Mouse (Mus musculus) ES-E14 (cell line): Measurements from ENCODE around the gene Dna2. TPM values are rescaled to one million over a fixed set of nuclear protein-coding genes. Genes with fewer than 3 reads are reported as not detected.

Experiments
- DNase-seq: peaks from one replicate; pipeline ENCODE4 v3.0.0-alpha.2; 2013; ENCODE audit warnings: low read depth, low spot score
- H3K27ac ChIP-seq: 2 replicates; pipeline ENCODE4 v1.5.1; 2012; ENCODE audit warnings: low read depth, mild to moderate bottlenecking, low read length, moderate library complexity, mixed read lengths; ENCODE audit not compliant: poor library complexity, insufficient read depth, severe bottlenecking
- H3K36me3 ChIP-seq: 2 replicates; pipeline ENCODE4 v1.6.1; 2012; ENCODE audit warnings: mild to moderate bottlenecking, low read length, moderate library complexity, mixed read lengths; ENCODE audit not compliant: control insufficient read depth, poor library complexity, insufficient read depth, severe bottlenecking
- H3K4me1 ChIP-seq, 2 experiments: fragments of 150-350 bp in 1 of 2; sonication (generic) in 1 of 2; 2 replicates each; pipeline ENCODE4 v1.6.1; 2012; ENCODE audit warnings: low read length in 2 of 2, mild to moderate bottlenecking in 1 of 2, mixed read lengths in 1 of 2; ENCODE audit not compliant: control insufficient read depth in 2 of 2, insufficient read depth in 2 of 2, poor library complexity in 1 of 2
- H3K4me3 ChIP-seq, 2 experiments: fragments of 150-350 bp in 1 of 2; sonication (generic) in 1 of 2; 2 replicates each; pipeline ENCODE4 v1.5.1; 2012; ENCODE audit warnings: low read length in 2 of 2, low read depth in 1 of 2, mild to moderate bottlenecking in 1 of 2, mixed read lengths in 1 of 2; ENCODE audit not compliant: insufficient read depth in 1 of 2, poor library complexity in 1 of 2, severe bottlenecking in 1 of 2
- H3K9ac ChIP-seq: 2 replicates; pipeline ENCODE4 v1.6.1; 2012; ENCODE audit warnings: low read depth, mild to moderate bottlenecking, low read length, mixed read lengths; ENCODE audit not compliant: poor library complexity, insufficient read depth, severe bottlenecking
- H3K9me3 ChIP-seq: fragments of 150-350 bp; sonication (generic); 2 replicates; pipeline ENCODE4 v1.6.1; 2012; ENCODE audit warnings: low read depth, mild to moderate bottlenecking, low read length; ENCODE audit not compliant: control insufficient read depth, insufficient read depth
- CHD2 ChIP-seq: IDR thresholded peaks from 2 replicates; pipeline ENCODE4 v1.6.1; 2014; ENCODE audit warnings: mild to moderate bottlenecking, low read depth, low read length, inconsistent platforms
- HCFC1 ChIP-seq: IDR thresholded peaks from 2 replicates; pipeline ENCODE4 v1.6.1; 2012; ENCODE audit warnings: low read length, inconsistent platforms, borderline replicate concordance; ENCODE audit not compliant: insufficient read depth
- MAFK ChIP-seq: IDR thresholded peaks from 2 replicates; pipeline ENCODE4 v1.6.1; 2014; ENCODE audit warnings: mild to moderate bottlenecking, low read depth, low read length, inconsistent platforms; ENCODE audit not compliant: insufficient read depth
- ZC3H11A ChIP-seq: IDR thresholded peaks from 2 replicates; pipeline ENCODE4 v1.6.1; 2012; ENCODE audit warnings: low read depth, mild to moderate bottlenecking, inconsistent platforms, low read length, borderline replicate concordance
- ZNF384 ChIP-seq: IDR thresholded peaks from 2 replicates; pipeline ENCODE4 v1.6.1; 2012; ENCODE audit warnings: low read depth, low read length, inconsistent platforms
- in situ Hi-C, 2 experiments: fragments of 600-800 bp; cut with MboI; formaldehyde crosslinking; loops; one replicate each; pipeline ENCODE4 v1.15.1; 2025; ENCODE audit warnings: low sequenced_read_pairs in 2 of 2, inconsistent platforms in 1 of 2; ENCODE audit not compliant: unreplicated experiment in 2 of 2
- total RNA-seq: library from RNA; depleted of rRNA; stranded (reverse); fragments of 300-350 nt; gene quantifications from 2 replicates; pipeline ENCODE4 v1.2.3, GENCODE M21; 2012

Dna2 gene
- total RNA-seq, 1 experiment: 26.4 TPM

- in situ Hi-C loops: no loop called here
- no peak for TF ChIP-seq MAFK
- no peak for TF ChIP-seq ZC3H11A
- H3K36me3 ChIP-seq: peaks cover 47% of the 10 kb centered on the region
Measured at GRCm38 (mm10) chr10:63000584-63000983, 53.8 kb downstream of the Dna2 start.

GRCm38 (mm10) chr10:63003252-63003651, 56.4 kb downstream of the Dna2 start:
- H3K4me3 ChIP-seq: no peak overlapping the region
- peaks cover 37% of the 10 kb centered on the region for H3K36me3 ChIP-seq
- in situ Hi-C loops: no loop called here
- no peaks in the 10 kb centered on the region for H3K9me3 ChIP-seq
- H3K27ac ChIP-seq: no peak overlapping the region
- H3K9ac ChIP-seq: no peak overlapping the region
- TF ChIP-seq ZNF384: no peak
- no peaks in the 10 kb centered on the region for H3K4me1 ChIP-seq
- DNase-seq: no peak

More at GRCm38 (mm10) chr10:63000584-63000983, 53.8 kb downstream of the Dna2 start:
- Histone ChIP-seq H3K9ac (no peak overlapping the region), H3K27ac (no peak overlapping the region), H3K4me3 (no peak overlapping the region), H3K9me3 (no peaks in the 10 kb centered on the region), H3K4me1 (no peaks in the 10 kb centered on the region)
- DNase-seq: no peak

- Histone ChIP-seq H3K4me1 (no peaks in the 10 kb centered on the region), H3K9ac (no peak overlapping the region), H3K4me3 (no peak overlapping the region), H3K9me3 (no peaks in the 10 kb centered on the region), H3K36me3 (peaks cover 40% of the 10 kb centered on the region), H3K27ac (no peak overlapping the region)
- TF ChIP-seq MAFK (no peak), ZC3H11A (no peak), HCFC1 (no peak), CHD2 (no peak), ZNF384 (no peak)
- in situ Hi-C loops: no loop called here
- DNase-seq: no peak
Measured at GRCm38 (mm10) chr10:63004556-63004955, 57.7 kb downstream of the Dna2 start.

- no peak for DNase-seq
- in situ Hi-C loops: no loop called here
- H3K4me3 ChIP-seq: no peak overlapping the region
- no peaks in the 10 kb centered on the region for H3K4me1 ChIP-seq
- TF ChIP-seq CHD2 (no peak), ZNF384 (no peak), HCFC1 (no peak), ZC3H11A (no peak), MAFK (no peak)
- H3K9ac ChIP-seq: no peak overlapping the region
- no peaks in the 10 kb centered on the region for H3K9me3 ChIP-seq
- H3K27ac ChIP-seq: no peak overlapping the region
- H3K36me3 ChIP-seq: peaks cover 34% of the 10 kb centered on the region
Measured at GRCm38 (mm10) chr10:63008193-63008592, 61.4 kb downstream of the Dna2 start.

GRCm38 (mm10) chr10:63010268-63010667, 63.4 kb downstream of the Dna2 start:
- no peak overlapping the region for H3K4me3 ChIP-seq
- peaks cover 29% of the 10 kb centered on the region for H3K36me3 ChIP-seq
- H3K9me3 ChIP-seq: no peaks in the 10 kb centered on the region
- in situ Hi-C loops: no loop called here
- TF ChIP-seq ZC3H11A (no peak), CHD2 (no peak), ZNF384 (no peak), MAFK (no peak), HCFC1 (no peak)
- H3K9ac ChIP-seq: no peak overlapping the region
- DNase-seq: no peak
- H3K27ac ChIP-seq: no peak overlapping the region
- no peaks in the 10 kb centered on the region for H3K4me1 ChIP-seq
